Mouse (Mus musculus) thymus, adult 2 months (tissue): ENCODE measurements around the gene Zfp786. TPM values are rescaled to one million over a fixed set of nuclear protein-coding genes. Genes with fewer than 3 reads are reported as not detected.
"Not testable (repeated sequence)": the region's sequence is repeated elsewhere in the genome, so short reads cannot be mapped to it uniquely, and the experiment has no call there.

Source experiments
- DNase-seq: peaks from one replicate; pipeline ENCODE4 v3.0.0; 2021
- H3K27ac ChIP-seq: fragments of 200-500 bp; 2 replicates; pipeline ENCODE4 v1.5.1; 2012; ENCODE audit warnings: low read length, control low read depth; ENCODE audit not compliant: control insufficient read depth, insufficient read depth
- H3K27me3 ChIP-seq: fragments of 200-500 bp; 2 replicates; pipeline ENCODE4 v1.6.1; 2012; ENCODE audit warnings: mild to moderate bottlenecking, low read length, moderate library complexity, mixed read lengths; ENCODE audit not compliant: control insufficient read depth, insufficient read depth
- H3K36me3 ChIP-seq: fragments of 200-500 bp; 2 replicates; pipeline ENCODE4 v1.6.1; 2012; ENCODE audit warnings: mild to moderate bottlenecking, low read length, moderate library complexity; ENCODE audit not compliant: control insufficient read depth, insufficient read depth
- H3K4me1 ChIP-seq: fragments of 200-500 bp; replicated peaks from 2 replicates; pipeline ENCODE4 v1.6.1; 2012; ENCODE audit warnings: low read length; ENCODE audit not compliant: control insufficient read depth, insufficient read depth
- H3K4me3 ChIP-seq: fragments of 200-500 bp; 2 replicates; pipeline ENCODE4 v1.5.1; 2012; ENCODE audit warnings: mild to moderate bottlenecking, low read length, control low read depth, moderate library complexity; ENCODE audit not compliant: control insufficient read depth, insufficient read depth
- CTCF ChIP-seq: fragments of 200-500 bp; IDR thresholded peaks from 2 replicates; pipeline ENCODE4 v1.5.1; 2012; ENCODE audit warnings: mild to moderate bottlenecking, control low read depth, low read length, moderate library complexity, borderline replicate concordance; ENCODE audit not compliant: control insufficient read depth, poor library complexity, insufficient read depth; ENCODE audit errors: extremely low read depth
- POLR2A ChIP-seq: fragments of 200-500 bp; IDR thresholded peaks from 2 replicates; pipeline ENCODE4 v1.6.1; 2012; ENCODE audit warnings: mild to moderate bottlenecking, low read length, control low read depth, moderate library complexity; ENCODE audit not compliant: control insufficient read depth, poor library complexity, insufficient read depth; ENCODE audit errors: extremely low read depth
- WGBS: fragments of 180-500 bp; shearing (Covaris S2); methylation state at CpG from one replicate; pipeline ENCODE4 v1.1.7; 2018; 5-methylcytosine and 5-hydroxymethylcytosine counted together
- polyA plus RNA-seq: library from polyadenylated mRNA; depleted of rRNA; stranded (reverse); fragments of >200 nt; gene quantifications from 2 replicates; pipeline ENCODE4 v1.2.3, GENCODE M21; 2012

Gene Zfp786
- polyA plus RNA-seq, 1 experiment = 0.24 TPM

GRCm38 (mm10) chr6:47877058-47877457, 46.4 kb upstream of the Zfp786 start, which contains the start of gene Zfp282:
Gene Zfp282, plus strand, starts transcription at chr6:47877204.
- Histone ChIP-seq H3K4me1 (peaks cover 11% of the 10 kb centered on the region), H3K36me3 (no peaks in the 10 kb centered on the region), H3K27me3 (no peaks in the 10 kb centered on the region), H3K27ac (peak within 1 kb of the TSS; percentile 53; the same call in 1 of the 2 replicates), H3K4me3 (peak within 1 kb of the TSS; percentile 100)
- WGBS = 3% methylated on average over 9 of the region's 9 CpGs
- DNase-seq = no peak
- no peak for TF ChIP-seq CTCF
- TF ChIP-seq POLR2A = no peak

- TF ChIP-seq CTCF = no peak
- TF ChIP-seq POLR2A = no peak
- Histone ChIP-seq H3K4me1 (peaks cover 2% of the 10 kb centered on the region; the same call in 1 of the 2 replicates), H3K36me3 (peaks cover 2% of the 10 kb centered on the region; the same call in 1 of the 2 replicates), H3K27ac (no peak overlapping the region), H3K4me3 (no peak overlapping the region), H3K27me3 (no peaks in the 10 kb centered on the region)
- DNase-seq = no peak
- 94% methylated on average over 5 of the region's 5 CpGs for WGBS
These were observed 41.6 kb upstream of the Zfp786 start for GRCm38 (mm10) chr6:47872266-47872665.

GRCm38 (mm10) chr6:47857729-47858128, 27.1 kb upstream of the Zfp786 start:
- H3K36me3 ChIP-seq = peaks cover 31% of the 10 kb centered on the region
- not testable (repeated sequence) for H3K27ac ChIP-seq, DNase-seq, H3K27me3 ChIP-seq, H3K4me1 ChIP-seq, H3K4me3 ChIP-seq
- 93% methylated on average over 3 of the region's 3 CpGs for WGBS

GRCm38 (mm10) chr6:47857241-47857640, 26.6 kb upstream of the Zfp786 start:
- Histone ChIP-seq H3K36me3 (peaks cover 26% of the 10 kb centered on the region), H3K27me3 (no peaks in the 10 kb centered on the region), H3K4me1 (no peaks in the 10 kb centered on the region), H3K4me3 (no peak overlapping the region), H3K27ac (no peak overlapping the region)
- WGBS = 96% methylated on average over 6 of the region's 6 CpGs
- no peak for DNase-seq
- TF ChIP-seq POLR2A = no peak
- TF ChIP-seq CTCF = no peak

GRCm38 (mm10) chr6:47845779-47846178, 15.1 kb upstream of the Zfp786 start:
- Histone ChIP-seq H3K27me3 (no peaks in the 10 kb centered on the region), H3K27ac (no peak overlapping the region), H3K36me3 (peaks cover 7% of the 10 kb centered on the region), H3K4me3 (no peak overlapping the region), H3K4me1 (no peaks in the 10 kb centered on the region)
- DNase-seq = no peak
- TF ChIP-seq CTCF (no peak), POLR2A (no peak)

GRCm38 (mm10) chr6:47842337-47842736, 11.7 kb upstream of the Zfp786 start:
- no peak for DNase-seq
- Histone ChIP-seq H3K4me1 (no peaks in the 10 kb centered on the region), H3K27ac (no peak overlapping the region), H3K27me3 (no peaks in the 10 kb centered on the region), H3K4me3 (no peak overlapping the region), H3K36me3 (peaks cover 6% of the 10 kb centered on the region)
- 94% methylated on average over 1 of the region's 1 CpGs for WGBS
- TF ChIP-seq CTCF = no peak
- TF ChIP-seq POLR2A = no peak

GRCm38 (mm10) chr6:47841831-47842230, 11.2 kb upstream of the Zfp786 start:
- TF ChIP-seq POLR2A (no peak), CTCF (no peak)
- Histone ChIP-seq H3K27me3 (no peaks in the 10 kb centered on the region), H3K36me3 (peaks cover 1% of the 10 kb centered on the region), H3K4me3 (no peak overlapping the region), H3K4me1 (no peaks in the 10 kb centered on the region), H3K27ac (no peak overlapping the region)
- 94% methylated on average over 2 of the region's 2 CpGs for WGBS
- DNase-seq = no peak
